10 mouse cellular contexts compared by ENCODE assay signal in genomic region chr1:92680668-92681603, GRCm38 (mm10). TPM values are rescaled to one million over a fixed set of nuclear protein-coding genes. Genes with fewer than 3 reads are reported as not detected.
DNase-seq lines count a peak whose midpoint lies in the region; ATAC-seq lines count a peak whose summit lies in the region.
"Had no signal": no experiment of that assay in that cellular context is flagged by ENCODE, and none has a peak within 500 bp of the region (broad histone marks: within the 10 kb centered on the region; RNA-seq: fewer than 3 reads in every experiment).

No protein-coding gene starts in this region.

- peak; percentile 32 to 67 for DNase-seq in cerebellum, postnatal 14 days
- DNase-seq in neural tube, embryonic 11.5 days (ENCODE audit: low spot score): peak; percentile 57
- no peak for DNase-seq in layer of hippocampus, postnatal 36 days
- no peak for DNase-seq in gastrocnemius, adult 8-10 months (ENCODE audit: low spot score in 2 of 2)
- no peak for DNase-seq in spleen, postnatal 14 days (ENCODE audit: low spot score in 2 of 2)

- H3K36me3 ChIP-seq in forebrain, embryonic 12.5 days (replicated peaks): no peaks in the 10 kb centered on the region
- no peaks in the 10 kb centered on the region for H3K36me3 ChIP-seq in kidney, embryonic 15.5 days
- H3K36me3 ChIP-seq in neural tube, embryonic 11.5 days (ENCODE audit: control insufficient read depth, insufficient read depth, low read length): no peaks in the 10 kb centered on the region
- H3K36me3 ChIP-seq: heart, embryonic 15.5 days had no signal

- 23% methylated on average over 16 of the region's 16 CpGs for WGBS in forebrain, embryonic 12.5 days
- WGBS in kidney, embryonic 15.5 days: 16% methylated on average over 16 of the region's 16 CpGs
- WGBS in neural tube, embryonic 11.5 days: 20% methylated on average over 16 of the region's 16 CpGs

- H3K9ac ChIP-seq in forebrain, embryonic 12.5 days: no peak overlapping the region
- H3K9ac ChIP-seq in kidney, embryonic 15.5 days: no peak overlapping the region
- no peak overlapping the region for H3K9ac ChIP-seq in neural tube, embryonic 11.5 days (ENCODE audit: low read length)
- H3K9ac ChIP-seq: heart, embryonic 15.5 days had no signal

- peaks cover 15% of the 10 kb centered on the region for H3K4me1 ChIP-seq in forebrain, embryonic 12.5 days
- peaks cover 35% of the 10 kb centered on the region for H3K4me1 ChIP-seq in kidney, embryonic 15.5 days
- H3K4me1 ChIP-seq in neural tube, embryonic 11.5 days (ENCODE audit: control insufficient read depth, insufficient read depth, low read length): 0 out of 2 replicates have a peak, but pooled peaks cover 4% of the 10 kb centered on the region

- ATAC-seq in cerebellum, adult (ENCODE audit: insufficient number of reproducible peaks, low FRiP score, low TSS enrichment): no peak
- no peak for ATAC-seq in forebrain, embryonic 12.5 days (ENCODE audit: low FRiP score)
- ATAC-seq in kidney, embryonic 15.5 days (replicated peaks; ENCODE audit: low FRiP score): peak; percentile 90
- peak; percentile 84 for ATAC-seq in neural tube, embryonic 11.5 days (ENCODE audit: insufficient read depth, low FRiP score, low TSS enrichment)

- H3K9me3 ChIP-seq in forebrain, embryonic 12.5 days: no peaks in the 10 kb centered on the region
- no peaks in the 10 kb centered on the region for H3K9me3 ChIP-seq in kidney, embryonic 15.5 days (replicated peaks)
- H3K9me3 ChIP-seq in neural tube, embryonic 11.5 days (ENCODE audit: control insufficient read depth, low read length): no peaks in the 10 kb centered on the region
- H3K9me3 ChIP-seq: heart, embryonic 15.5 days had no signal

- peak overlapping the region; percentile 24 for H3K4me2 ChIP-seq in forebrain, embryonic 12.5 days
- H3K4me2 ChIP-seq in kidney, embryonic 15.5 days: peak overlapping the region; percentile 35
- H3K4me2 ChIP-seq in neural tube, embryonic 11.5 days (ENCODE audit: low read depth): no peak overlapping the region
- H3K4me2 ChIP-seq: heart, embryonic 15.5 days had no signal

- H3K27me3 ChIP-seq in forebrain, embryonic 12.5 days: peaks cover 6% of the 10 kb centered on the region
- no peaks in the 10 kb centered on the region for H3K27me3 ChIP-seq in kidney, embryonic 15.5 days
- no peaks in the 10 kb centered on the region for H3K27me3 ChIP-seq in neural tube, embryonic 11.5 days (ENCODE audit: control insufficient read depth, insufficient read depth, low read length)

- no peak overlapping the region for H3K27ac ChIP-seq in forebrain, embryonic 12.5 days
- peak overlapping the region; percentile 67 for H3K27ac ChIP-seq in kidney, embryonic 15.5 days
- H3K27ac ChIP-seq in neural tube, embryonic 11.5 days (ENCODE audit: low read depth, low read length): 0 out of 2 replicates have a peak overlapping the region, but pooled peaks have one; percentile 35
- H3K27ac ChIP-seq: heart, embryonic 15.5 days had no signal

- no peak overlapping the region for H3K4me3 ChIP-seq in forebrain, embryonic 12.5 days (replicated peaks)
- H3K4me3 ChIP-seq in kidney, embryonic 15.5 days (replicated peaks): 0 out of 2 replicates have a peak overlapping the region, but pooled peaks have one; percentile 5
- no peak overlapping the region for H3K4me3 ChIP-seq in neural tube, embryonic 11.5 days (ENCODE audit: low read depth, low read length)
- H3K4me3 ChIP-seq: heart, embryonic 15.5 days had no signal

RNA-seq across cellular contexts. Expression of gene Otos, which starts 32.3 kb away (rescaled TPM):
- 0.12 and 0.20 TPM in 2 replicates for polyA plus RNA-seq in forebrain, embryonic 12.5 days (2016; fragmentation: Nextera tagmentation; extraction: Ambion mirVana)
- 0.33 and 0.39 TPM in 2 replicates for polyA plus RNA-seq in kidney, embryonic 15.5 days (2015; fragmentation: Nextera tagmentation; extraction: Ambion mirVana)
- polyA plus RNA-seq in neural tube, embryonic 11.5 days (2014; fragmentation: Nextera tagmentation; extraction: Ambion mirVana): 0.08 and 0.62 TPM in 2 replicates
- total RNA-seq in layer of hippocampus, postnatal 36 days (2021): under 1 TPM; 0.15 to 0.35 TPM
- not detected for total RNA-seq in gastrocnemius, adult 8-10 months (2022)
- total RNA-seq: liver, adult 2 months had no signal
- polyA plus RNA-seq: heart, embryonic 15.5 days; liver, adult 2 months had no signal

RNA-seq across cellular contexts. Expression of gene Cops9, which starts 39.2 kb away (rescaled TPM):
- 383 and 390 TPM in 2 replicates for polyA plus RNA-seq in forebrain, embryonic 12.5 days (2016; fragmentation: Nextera tagmentation; extraction: Ambion mirVana)
- polyA plus RNA-seq in kidney, embryonic 15.5 days (2015; fragmentation: Nextera tagmentation; extraction: Ambion mirVana): 409 and 435 TPM in 2 replicates
- 408 and 434 TPM in 2 replicates for polyA plus RNA-seq in neural tube, embryonic 11.5 days (2014; fragmentation: Nextera tagmentation; extraction: Ambion mirVana)
- total RNA-seq in layer of hippocampus, postnatal 36 days (2021): 100 to 1,000 TPM; 336 to 386 TPM
- total RNA-seq in gastrocnemius, adult 8-10 months (2022): 100 to 1,000 TPM; 189 to 223 (median 200) TPM

Comparison
In these comparisons a context has a peak if more than half of its experiments do, and no peak if none do; other contexts are left out.
1. DNase-seq: peak in cerebellum, postnatal 14 days (2 of 2) and neural tube, embryonic 11.5 days (single experiment); none in layer of hippocampus, postnatal 36 days (0 of 2), gastrocnemius, adult 8-10 months (0 of 2) and spleen, postnatal 14 days (0 of 2).
2. ATAC-seq: peak in kidney, embryonic 15.5 days (single experiment) and neural tube, embryonic 11.5 days (single experiment); none in cerebellum, adult (single experiment) and forebrain, embryonic 12.5 days (single experiment).